Mouse (Mus musculus): ENCODE results near the gene Timm44.

The Timm44 gene

DNA sequence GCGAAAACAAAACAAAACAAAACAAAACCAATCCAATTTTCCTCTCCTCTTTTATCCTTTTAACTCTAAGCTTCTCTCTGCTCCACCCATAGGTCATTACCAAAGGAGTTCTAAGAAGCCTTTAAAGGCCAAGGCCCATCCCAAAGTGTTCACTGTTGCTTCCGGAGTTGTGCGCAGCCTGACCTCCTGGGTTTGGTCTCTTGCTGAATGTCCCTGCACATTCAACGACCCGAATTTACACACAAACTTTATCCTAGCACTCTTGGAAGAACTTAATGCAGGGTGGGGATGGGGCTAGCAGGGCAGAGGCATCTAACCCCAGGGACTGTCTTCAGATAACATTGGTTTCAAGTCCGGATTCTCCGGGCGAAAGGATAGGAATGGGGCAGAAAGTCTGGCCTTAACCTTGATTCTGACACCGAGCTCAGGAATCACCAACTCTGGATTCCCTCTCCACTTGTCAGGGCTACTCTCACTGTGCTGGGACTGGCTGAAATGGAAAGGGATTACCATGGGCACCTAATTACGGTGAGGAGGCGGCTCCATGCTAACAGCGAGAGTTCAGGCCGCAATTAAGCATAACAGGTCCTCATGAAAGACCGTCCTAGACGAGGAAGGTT lies 37.8 kb downstream of the Timm44 start:
- DNase-seq (ENCODE audit: low read depth, low spot score): no peak

DNA sequence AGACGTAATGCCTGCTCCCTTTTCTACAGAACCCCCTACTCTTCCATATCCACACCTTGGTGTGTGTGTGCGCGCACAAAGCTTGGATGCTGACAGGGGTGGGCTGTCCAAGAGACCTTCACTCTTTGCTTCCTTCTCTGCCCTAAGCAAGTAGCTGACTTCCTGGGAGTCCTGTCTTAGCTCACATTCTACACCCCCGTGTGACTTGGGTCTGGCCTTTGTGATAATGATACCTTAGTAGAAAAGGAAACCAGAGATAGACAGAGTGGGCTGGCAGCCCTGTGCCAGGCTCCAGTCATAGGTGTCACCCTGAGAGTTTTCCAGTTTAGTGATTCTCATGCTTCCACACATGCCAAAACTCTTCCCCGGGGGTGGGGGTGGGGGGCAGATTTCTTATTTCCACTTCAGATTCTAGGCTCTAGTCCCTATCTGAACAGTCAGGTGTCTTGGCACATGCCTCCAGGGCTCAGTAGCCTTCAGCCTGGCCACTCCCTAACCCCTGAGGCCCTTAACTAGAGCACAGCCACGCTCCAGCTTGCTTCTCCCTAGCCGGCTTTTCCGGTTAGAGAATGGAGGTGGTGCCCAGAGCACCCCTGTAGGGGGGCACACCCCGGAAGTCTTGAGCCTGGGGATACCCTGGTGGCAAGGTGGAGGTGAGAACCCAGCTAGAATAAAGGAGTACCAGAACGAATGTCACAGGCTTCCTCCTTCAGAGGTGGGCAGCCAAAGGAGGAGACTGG lies 44.9 kb downstream of the Timm44 start:
- no peak for DNase-seq (ENCODE audit: low read depth, low spot score)

DNA sequence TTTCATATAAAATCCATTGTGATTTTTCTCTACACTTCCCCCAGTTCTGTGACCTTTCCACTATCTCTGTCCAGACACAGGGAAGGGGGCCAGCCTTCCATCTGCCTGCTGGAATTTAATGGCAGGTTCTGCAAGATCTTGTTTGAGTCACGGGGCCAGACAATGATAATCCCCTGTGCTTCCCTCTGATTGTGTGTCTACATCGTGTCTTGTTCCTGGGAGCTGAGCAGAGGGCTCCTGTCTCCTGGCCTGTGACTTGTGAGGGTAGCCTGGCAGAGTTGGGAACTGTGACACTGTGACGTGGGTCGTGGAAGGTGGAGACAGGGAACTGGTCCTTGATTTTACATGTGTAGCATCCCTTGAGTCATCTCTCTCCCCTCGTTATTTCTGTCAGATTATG lies 45.9 kb downstream of the Timm44 start:
- DNase-seq (ENCODE audit: low read depth, low spot score): no peak

DNA sequence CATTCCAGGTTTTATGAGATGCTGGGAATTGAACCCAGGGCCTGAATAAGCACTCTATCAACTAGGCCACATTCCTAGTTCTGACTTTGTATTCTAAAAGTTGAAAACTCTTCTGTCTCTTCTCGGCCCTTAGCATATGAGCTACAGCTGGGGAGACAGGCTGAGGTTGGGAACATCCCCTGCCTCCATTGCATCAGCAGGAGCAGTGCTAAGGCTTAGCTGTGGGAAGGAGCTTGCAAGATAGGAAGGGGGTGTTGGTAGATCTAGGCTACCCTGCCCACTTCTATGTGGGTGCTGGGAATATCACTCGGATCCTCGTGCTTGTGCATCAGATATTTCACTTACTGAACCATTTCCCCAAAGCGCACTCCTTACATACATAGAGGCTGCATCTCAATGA lies 47.8 kb downstream of the Timm44 start:
- no peak for DNase-seq (ENCODE audit: low read depth, low spot score)

DNA sequence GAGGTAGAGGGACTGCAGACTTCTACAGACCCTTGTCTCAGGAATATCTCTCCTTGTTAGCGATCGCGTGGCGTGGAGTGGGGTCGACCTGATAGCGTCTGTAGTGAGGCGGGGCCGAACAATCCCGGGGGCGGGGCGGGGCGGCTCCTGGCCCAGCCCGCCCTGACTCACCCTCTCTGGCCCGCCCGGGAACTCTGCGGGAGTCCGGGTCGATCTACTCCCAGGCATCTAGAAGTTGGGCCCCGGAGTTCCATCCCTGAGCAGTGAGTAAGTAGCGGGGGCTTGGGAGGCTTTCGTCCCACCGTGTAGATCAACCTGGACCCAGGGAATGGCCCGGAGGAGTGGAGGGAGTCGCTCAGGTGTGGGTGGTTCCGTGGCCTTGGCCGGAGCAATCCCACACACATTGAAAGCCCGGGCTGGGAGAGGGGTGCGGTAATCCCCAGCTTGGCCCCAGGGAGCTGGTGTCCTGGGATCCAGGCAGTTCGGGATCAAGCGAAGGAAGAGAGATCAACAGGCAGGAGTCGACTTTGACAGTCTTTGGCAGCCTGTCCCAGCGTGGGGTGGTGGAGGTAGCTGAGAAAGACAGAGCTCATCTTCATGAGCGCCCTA lies 48.9 kb downstream of the Timm44 start, which contains the start of gene Lrrc8e:
Gene Lrrc8e, plus strand, starts transcription at position 89 of the 609 bp plus-strand sequence.
- DNase-seq (ENCODE audit: low read depth, low spot score): no peak

DNA sequence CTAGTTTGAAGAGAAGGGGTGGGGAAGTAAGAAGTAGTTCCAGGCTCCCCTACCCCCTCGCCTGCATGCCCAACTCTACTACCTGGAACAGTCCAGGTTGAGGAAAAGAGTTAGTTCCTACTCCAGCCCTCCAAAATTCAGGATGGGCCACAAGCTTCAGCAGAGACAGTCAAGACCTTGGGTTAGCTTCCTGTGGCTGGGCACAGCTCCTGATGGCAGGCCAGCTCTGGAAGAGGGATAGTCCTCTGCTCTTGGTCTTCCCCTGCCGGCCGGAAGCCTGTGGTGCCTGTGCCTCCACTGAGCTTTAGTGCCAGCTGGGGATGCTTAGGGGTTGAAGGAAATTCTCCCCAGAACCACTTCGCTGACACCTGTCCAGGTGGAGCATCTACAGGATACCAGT lies 49.4 kb downstream of the Timm44 start:
- no peak for DNase-seq (ENCODE audit: low read depth, low spot score)

DNA sequence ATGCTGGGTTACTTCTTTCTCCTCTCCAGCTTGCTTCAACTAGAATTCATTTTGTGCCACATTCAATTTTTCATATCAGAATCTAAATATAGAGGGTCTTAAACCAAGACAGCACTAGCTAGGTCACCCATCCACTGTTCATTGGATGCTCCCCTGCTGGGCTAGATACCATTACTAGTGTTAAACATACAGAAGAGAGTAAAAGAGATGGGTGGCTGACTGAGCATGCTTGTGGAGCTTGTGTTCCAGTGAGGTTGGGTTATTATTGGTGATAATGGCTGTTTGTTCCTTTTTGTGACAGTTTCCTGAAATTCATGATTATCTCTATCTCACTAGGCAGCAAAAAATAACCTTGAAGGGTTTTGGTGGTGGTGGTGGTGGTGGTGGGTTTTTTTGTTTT lies 53.7 kb downstream of the Timm44 start:
- no peak for DNase-seq (ENCODE audit: low read depth, low spot score)

DNA sequence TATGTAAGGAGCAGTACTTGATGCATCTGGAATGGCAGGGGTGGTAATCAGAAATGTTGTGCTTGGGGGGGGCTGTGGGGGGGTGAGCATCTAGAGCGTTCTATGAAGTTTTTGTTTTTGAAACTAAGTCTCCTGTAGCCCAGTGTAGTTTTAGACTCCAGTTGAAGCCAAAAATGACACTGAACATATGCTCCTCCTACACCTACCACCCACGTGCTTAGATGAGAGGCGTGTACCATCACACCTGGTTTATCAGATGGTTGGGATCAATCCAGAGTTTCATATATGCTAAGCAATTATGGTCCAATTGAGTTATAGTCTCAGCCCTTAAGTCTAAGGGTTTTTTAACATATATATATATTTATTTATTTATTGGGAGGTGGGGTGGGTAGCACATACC lies 56.1 kb downstream of the Timm44 start:
- no peak for DNase-seq (ENCODE audit: low read depth, low spot score)

DNA sequence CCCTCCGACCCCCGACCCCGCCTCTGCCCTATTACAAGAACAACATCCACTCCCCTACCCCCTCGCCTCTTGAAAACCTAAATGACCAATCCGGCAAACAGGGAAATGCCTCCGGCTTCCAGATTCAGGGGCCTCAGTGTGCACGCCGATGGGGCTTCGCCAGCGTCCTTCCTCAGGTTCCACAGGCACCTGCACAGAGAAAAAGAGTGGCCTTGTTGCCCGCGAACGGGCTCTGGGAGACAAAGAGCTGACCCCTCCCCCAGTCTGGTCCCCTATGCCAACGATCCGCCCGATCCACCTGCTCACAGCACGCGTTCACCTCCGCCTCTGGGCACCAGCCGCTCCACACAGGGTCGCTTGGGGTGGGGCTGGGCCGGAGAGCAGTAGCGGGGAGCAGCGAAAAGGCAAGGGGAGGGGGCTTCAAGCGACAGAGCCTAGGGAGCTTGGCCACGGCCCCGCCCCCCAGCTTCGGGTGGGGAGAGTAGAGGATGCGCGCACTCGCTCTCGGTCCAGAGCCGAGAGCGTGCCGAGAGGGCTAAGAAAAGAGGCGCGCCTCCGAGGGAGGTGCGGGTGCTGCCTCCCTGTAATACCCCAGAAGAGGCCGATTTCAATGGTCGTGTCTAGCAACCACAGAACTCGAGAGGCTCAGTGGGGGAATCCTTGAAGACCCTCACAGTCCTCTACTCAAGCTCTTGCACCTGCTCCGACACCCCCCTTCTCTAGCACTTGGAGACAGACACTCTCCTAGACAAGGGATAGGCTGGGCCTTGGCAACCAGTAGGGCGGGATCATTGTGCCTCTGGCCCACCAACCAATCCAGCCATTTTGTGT lies 58.7 kb downstream of the Timm44 start, which contains the start of gene Prr36:
Gene Prr36, minus strand, starts transcription at position 669 of the 831 bp plus-strand sequence.
- DNase-seq (ENCODE audit: low read depth, low spot score): peak; percentile 50

DNA sequence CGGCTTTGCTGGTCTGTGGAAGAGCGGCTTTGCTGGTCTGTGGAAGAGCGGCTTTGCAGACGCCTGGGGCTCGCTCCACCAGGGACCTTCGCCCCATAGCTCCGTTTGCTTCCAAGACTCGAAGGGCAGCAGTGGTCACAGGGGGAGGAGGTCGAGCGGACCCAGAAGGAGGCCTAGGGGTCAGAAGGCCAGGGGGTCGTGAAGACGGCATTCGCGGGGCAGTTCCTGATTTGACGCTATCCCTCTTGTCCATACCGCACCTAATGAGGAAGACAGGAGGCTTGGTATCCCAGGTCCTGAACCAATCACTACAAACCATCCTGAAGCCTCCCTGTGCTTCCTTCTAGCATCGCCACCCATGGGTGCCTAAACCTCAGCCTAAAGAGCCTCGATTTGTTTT lies 59.4 kb downstream of the Timm44 start:
- no peak for DNase-seq (ENCODE audit: low read depth, low spot score)

DNA sequence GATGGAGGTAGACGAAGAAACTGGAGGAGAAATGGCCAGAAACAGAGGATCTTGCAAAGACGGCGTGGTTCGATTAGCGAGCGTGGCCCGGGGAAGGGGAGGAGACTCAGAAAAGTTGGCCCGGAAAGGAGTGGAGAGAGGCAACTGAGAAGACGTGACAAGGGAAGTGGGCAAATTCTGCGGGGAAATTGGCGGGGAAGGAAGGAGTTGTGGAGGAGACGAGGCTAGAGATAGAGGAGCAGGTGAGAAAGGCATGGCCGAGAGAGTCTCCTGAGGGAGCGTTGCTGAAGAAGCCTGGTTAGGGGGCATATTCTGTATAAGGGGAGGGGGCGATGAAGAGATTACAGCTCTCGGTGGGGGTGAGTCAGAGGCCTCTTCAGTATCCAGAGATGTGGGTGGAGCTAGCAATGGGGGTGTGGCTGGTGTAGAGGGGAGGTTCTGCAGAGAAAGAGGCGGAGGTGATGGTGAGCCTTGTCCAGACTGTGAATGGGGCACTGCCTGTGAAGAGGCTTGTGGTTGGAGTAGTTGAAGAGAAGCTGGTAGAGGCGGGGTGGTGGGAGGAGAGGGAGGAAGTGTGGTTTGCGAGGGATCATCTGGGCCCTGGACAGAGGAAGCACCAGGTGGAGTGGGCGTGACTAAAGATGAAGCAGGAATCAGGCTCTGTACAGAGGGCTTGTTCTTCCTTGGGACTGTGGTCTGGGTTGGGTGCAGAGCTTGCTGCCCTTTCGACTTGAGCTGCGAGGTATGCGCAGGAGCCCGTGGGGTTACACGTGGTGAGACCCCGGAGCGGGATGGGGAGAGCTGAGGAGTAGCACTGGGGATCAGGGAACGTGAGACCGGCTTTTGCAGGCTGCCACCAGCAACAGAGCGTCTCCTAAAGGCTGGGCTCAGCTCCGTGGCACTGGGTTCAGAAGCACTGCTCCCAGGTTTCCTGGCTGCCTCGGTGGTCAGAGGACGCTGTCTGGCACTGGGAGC lies 61.4 kb downstream of the Timm44 start:
- no peak for DNase-seq (ENCODE audit: low read depth, low spot score)

DNA sequence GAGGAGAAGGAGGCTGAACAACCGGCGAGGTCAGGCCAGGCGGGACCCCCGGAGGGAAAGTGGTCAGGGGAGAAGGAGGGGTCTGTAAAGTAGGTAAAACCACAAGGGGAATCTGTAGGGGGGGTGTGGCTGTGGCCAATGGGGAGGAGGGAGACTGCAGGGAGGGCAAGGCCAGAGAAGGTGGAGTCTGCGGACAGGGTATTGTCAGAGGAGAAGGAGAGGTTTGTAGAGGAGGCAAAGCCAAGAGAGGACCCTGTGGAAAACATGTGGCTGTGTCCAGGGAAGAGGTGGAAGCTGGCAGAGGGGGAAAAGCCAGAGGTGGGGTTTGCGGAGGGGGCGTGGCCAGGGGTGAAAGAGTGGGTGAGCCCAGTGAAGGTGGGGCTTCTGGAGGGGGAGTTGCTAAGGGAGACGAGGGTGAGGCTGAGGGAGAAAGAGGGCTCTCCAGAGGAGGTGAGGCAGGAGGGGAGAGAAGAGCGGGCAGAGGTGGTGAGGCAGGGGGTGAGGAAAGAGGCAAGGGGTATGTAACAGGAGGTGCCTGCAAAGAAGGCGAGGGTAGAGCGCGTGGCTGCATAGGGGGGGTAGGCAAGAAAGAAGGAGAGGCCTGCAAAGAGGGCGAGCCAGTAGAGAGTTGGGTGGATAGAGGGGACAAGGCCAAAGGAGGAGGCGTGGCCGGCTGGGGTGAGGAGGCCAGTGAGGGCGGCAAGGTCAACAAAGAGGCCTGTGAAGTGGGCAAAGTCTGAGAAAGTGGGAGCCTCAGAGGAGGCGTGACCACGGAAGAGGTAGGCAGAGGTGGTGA lies 62.3 kb downstream of the Timm44 start:
- no peak for DNase-seq (ENCODE audit: low read depth, low spot score)

DNA sequence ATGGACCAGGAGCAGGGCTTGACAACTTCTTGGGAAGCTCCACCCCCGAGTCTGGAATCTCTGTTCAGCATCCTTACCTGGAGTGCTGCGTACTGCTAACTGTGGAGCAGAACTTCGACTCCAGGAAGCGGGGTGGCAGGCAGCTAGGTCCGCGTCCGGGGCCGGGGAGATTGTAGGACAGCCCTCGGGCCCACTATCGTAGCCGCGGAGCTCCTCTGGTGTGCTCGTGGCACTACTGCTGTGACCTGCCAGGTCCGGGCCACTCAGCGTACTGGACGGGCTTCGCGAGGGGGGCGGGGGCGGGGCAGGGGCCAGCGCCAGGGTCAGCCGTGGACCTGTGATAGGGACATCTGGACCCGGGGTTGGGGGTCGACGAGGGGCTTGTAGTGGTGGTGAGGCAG lies 62.9 kb downstream of the Timm44 start:
- DNase-seq (ENCODE audit: low read depth, low spot score): no peak

DNA sequence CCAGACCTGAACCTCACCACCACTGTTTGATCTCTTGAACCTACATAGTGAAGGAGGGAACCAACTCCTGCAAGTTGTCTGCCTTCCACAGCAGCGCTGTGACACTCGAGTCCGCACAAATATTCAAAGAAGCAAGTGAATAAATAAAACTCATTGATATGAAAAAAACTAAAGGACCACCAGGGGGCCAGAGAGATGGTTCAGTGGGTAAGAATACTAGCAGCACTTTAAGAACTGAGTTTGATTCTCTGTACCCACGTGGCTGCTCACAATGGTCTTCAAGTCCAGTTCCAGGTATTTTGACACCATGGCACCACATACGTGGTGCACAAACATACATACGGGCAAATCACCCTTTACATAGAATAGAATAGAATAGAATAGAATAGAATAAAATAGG lies 64.6 kb downstream of the Timm44 start:
- no peak for DNase-seq (ENCODE audit: low read depth, low spot score)
